Mouse (Mus musculus) intestine, embryonic 14.5 days (tissue): ENCODE results near the gene Mroh2b. TPM values are rescaled to one million over a fixed set of nuclear protein-coding genes. Genes with fewer than 3 reads are reported as not detected.

ENCODE experiments used
- polyA plus RNA-seq: library from polyadenylated mRNA; unstranded; fragments of >200 nt; fragmentation: Nextera tagmentation; extraction: Ambion mirVana; gene quantifications from 2 replicates; pipeline ENCODE4 v1.2.1, GENCODE M21; 2014

The Mroh2b gene
- polyA plus RNA-seq, 1 experiment from 2014 or later = not detected

Other genes with a start within 250 kb of the Mroh2b start
- 0.36 TPM in 1 of 2 replicates, not detected in the other for gene C6, start 171.6 kb upstream of the Mroh2b start, polyA plus RNA-seq
- gene C7, start 165.0 kb downstream of the Mroh2b start, polyA plus RNA-seq = 0.11 TPM in 2 replicates
- 1.1 and 1.4 TPM in 2 replicates for gene Card6, start 209.8 kb downstream of the Mroh2b start, polyA plus RNA-seq
- 807 and 885 TPM in 2 replicates for gene Rpl37, start 217.9 kb downstream of the Mroh2b start, polyA plus RNA-seq
- 26.0 and 27.5 TPM in 2 replicates for gene Prkaa1, start 245.1 kb downstream of the Mroh2b start, polyA plus RNA-seq